41 mouse cellular contexts compared by ENCODE assay signal in genomic region chr5:104036686-104037085, GRCm38 (mm10). TPM values are rescaled to one million over a fixed set of nuclear protein-coding genes. Genes with fewer than 3 reads are reported as not detected.
"Had no signal": no experiment of that assay in that cellular context is flagged by ENCODE, and none has a peak within 500 bp of the region (broad histone marks: within the 10 kb centered on the region; RNA-seq: fewer than 3 reads in every experiment).

No protein-coding gene starts in this region.

- H3K4me1 ChIP-seq: heart, embryonic 10.5 days; heart, embryonic 12.5 days; hindbrain, embryonic 10.5 days; hindbrain, embryonic 12.5 days; kidney, embryonic 15.5 days; limb, embryonic 13.5 days; limb, embryonic 15.5 days had no signal

- H3K4me2 ChIP-seq: heart, embryonic 12.5 days; hindbrain, embryonic 12.5 days; hindbrain, embryonic 14.5 days; kidney, embryonic 15.5 days; limb, embryonic 13.5 days; limb, embryonic 15.5 days had no signal

- H3K36me3 ChIP-seq: heart, embryonic 10.5 days; heart, embryonic 12.5 days; hindbrain, embryonic 10.5 days; hindbrain, embryonic 12.5 days; kidney, embryonic 15.5 days; limb, embryonic 13.5 days; limb, embryonic 15.5 days had no signal

- H3K9me3 ChIP-seq: heart, embryonic 10.5 days; heart, embryonic 12.5 days; hindbrain, embryonic 10.5 days; hindbrain, embryonic 12.5 days; kidney, embryonic 15.5 days; limb, embryonic 13.5 days; limb, embryonic 15.5 days had no signal

- H3K27me3 ChIP-seq: heart, embryonic 12.5 days; hindbrain, embryonic 12.5 days; kidney, embryonic 15.5 days; limb, embryonic 13.5 days; limb, embryonic 15.5 days had no signal

- H3K9ac ChIP-seq: heart, embryonic 12.5 days; hindbrain, embryonic 12.5 days; hindbrain, embryonic 14.5 days; kidney, embryonic 15.5 days; limb, embryonic 13.5 days; limb, embryonic 15.5 days; liver, embryonic 14.5 days had no signal

- DNase-seq: gastrocnemius, adult 2 months; gastrocnemius, postnatal 10 days; gastrocnemius, postnatal 25 days; heart, adult 2 months; heart, postnatal 10 days; heart, postnatal 4 days; kidney, adult 11 months; kidney, adult 8-10 months; kidney, postnatal 14 days; kidney, postnatal 36 days; layer of hippocampus, adult 9-11 months; layer of hippocampus, postnatal 36 days; left cerebral cortex, postnatal 4 days had no signal

- ATAC-seq: forebrain, embryonic 16.5 days; hindbrain, embryonic 16.5 days had no signal

- H3K4me3 ChIP-seq: gastrocnemius, adult 2 months; heart, adult 2 months; heart, embryonic 10.5 days; heart, embryonic 12.5 days; hindbrain, embryonic 10.5 days; hindbrain, embryonic 12.5 days; kidney, embryonic 15.5 days; limb, embryonic 13.5 days; limb, embryonic 15.5 days had no signal

- H3K27ac ChIP-seq: gastrocnemius, adult 2 months; heart, adult 2 months; heart, embryonic 10.5 days; hindbrain, embryonic 10.5 days; hindbrain, embryonic 12.5 days; hindbrain, embryonic 14.5 days; kidney, embryonic 15.5 days; kidney, postnatal 0 days; limb, embryonic 13.5 days; limb, embryonic 15.5 days; liver, embryonic 14.5 days had no signal

RNA-seq across cellular contexts. Expression of gene Gm17660, which starts 40.7 kb away (rescaled TPM):
- total RNA-seq: gastrocnemius, adult 2 months; gastrocnemius, postnatal 10 days; gastrocnemius, postnatal 25 days; gastrocnemius, postnatal 4 days; granulocyte monocyte progenitor cell, adult 5-6 weeks; heart, adult 2 months; heart, postnatal 10 days; heart, postnatal 25 days; heart, postnatal 4 days; layer of hippocampus, adult 18-20 months; layer of hippocampus, postnatal 14 days; layer of hippocampus, postnatal 36 days; left cerebral cortex, adult 18-20 months; left cerebral cortex, adult 8-10 months; left cerebral cortex, postnatal 10 days; left cerebral cortex, postnatal 25 days; left cerebral cortex, postnatal 4 days had no signal
- polyA plus RNA-seq: forebrain, embryonic 16.5 days; frontal cortex, adult 2 months; heart, adult 2 months; heart, embryonic 10.5 days; heart, embryonic 12.5 days; heart, embryonic 14.5 days; heart, embryonic 16.5 days; hindbrain, embryonic 10.5 days; hindbrain, embryonic 12.5 days; hindbrain, embryonic 14.5 days; intestine, embryonic 14.5 days; kidney, postnatal 0 days; large intestine, adult 2 months; limb, embryonic 11.5 days; limb, embryonic 13.5 days; limb, embryonic 15.5 days; liver, embryonic 14.5 days had no signal

RNA-seq across cellular contexts. Expression of gene Hsd17b13, which starts 59.5 kb away (rescaled TPM):
- total RNA-seq: gastrocnemius, adult 2 months; gastrocnemius, postnatal 25 days; granulocyte monocyte progenitor cell, adult 5-6 weeks; heart, adult 2 months; heart, postnatal 10 days; heart, postnatal 25 days; layer of hippocampus, adult 18-20 months; layer of hippocampus, adult 8-10 months; layer of hippocampus, postnatal 14 days; layer of hippocampus, postnatal 36 days; left cerebral cortex, postnatal 4 days had no signal
- polyA plus RNA-seq: forebrain, embryonic 16.5 days; heart, adult 2 months; heart, embryonic 10.5 days; heart, embryonic 12.5 days; heart, embryonic 14.5 days; hindbrain, embryonic 10.5 days; hindbrain, embryonic 12.5 days; hindbrain, embryonic 14.5 days; hindbrain, embryonic 16.5 days; limb, embryonic 11.5 days; limb, embryonic 13.5 days had no signal
